Mouse (Mus musculus) bone marrow macrophage, adult 2 months (primary cell): Measurements from ENCODE around the gene Nfatc2ip. TPM values are rescaled to one million over a fixed set of nuclear protein-coding genes. Genes with fewer than 3 reads are reported as not detected.

ENCODE experiments used
- H3K27ac ChIP-seq: 2 replicates; pipeline ENCODE4 v1.5.1; 2012; ENCODE audit warnings: low read depth, low read length; ENCODE audit not compliant: insufficient read depth
- H3K4me1 ChIP-seq: 2 replicates; pipeline ENCODE4 v1.6.1; 2012; ENCODE audit warnings: low read length; ENCODE audit not compliant: control insufficient read depth, insufficient read depth
- H3K4me3 ChIP-seq: 2 replicates; pipeline ENCODE4 v1.5.1; 2012; ENCODE audit warnings: mild to moderate bottlenecking, low read length, moderate library complexity; ENCODE audit not compliant: insufficient read depth
- CTCF ChIP-seq: IDR thresholded peaks from 2 replicates; pipeline ENCODE4 v1.5.1; 2012; ENCODE audit warnings: low read depth, mild to moderate bottlenecking, low read length, moderate library complexity
- POLR2A ChIP-seq: IDR thresholded peaks from 2 replicates; pipeline ENCODE4 v1.6.1; 2012; ENCODE audit warnings: mild to moderate bottlenecking, low read depth, low read length, borderline replicate concordance
- polyA plus RNA-seq: library from polyadenylated mRNA; stranded (reverse); fragments of >200 nt; gene quantifications from 2 replicates; pipeline ENCODE4 v1.2.4, GENCODE M21; 2012; ENCODE audit not compliant: missing spikeins, insufficient read depth, insufficient read length

Nfatc2ip gene
- polyA plus RNA-seq, 1 experiment, result 10.3 TPM

GRCm38 (mm10) chr7:126347098-126347497 is 49.4 kb downstream of the Nfatc2ip start:
- no peak for TF ChIP-seq POLR2A
- TF ChIP-seq CTCF, result no peak
- H3K4me3 ChIP-seq, result no peak overlapping the region

GRCm38 (mm10) chr7:126345969-126346368 is 50.6 kb downstream of the Nfatc2ip start:
- Histone ChIP-seq H3K4me1 (0 out of 2 replicates have a peak, but pooled peaks cover 2% of the 10 kb centered on the region), H3K4me3 (no peak overlapping the region), H3K27ac (no peak overlapping the region)
- TF ChIP-seq POLR2A, result no peak
- TF ChIP-seq CTCF, result no peak

More at GRCm38 (mm10) chr7:126347098-126347497, 49.4 kb downstream of the Nfatc2ip start:
- H3K4me1 ChIP-seq, result no peaks in the 10 kb centered on the region
- H3K27ac ChIP-seq, result no peak overlapping the region

GRCm38 (mm10) chr7:126345557-126345956 is 51.0 kb downstream of the Nfatc2ip start:
- Histone ChIP-seq H3K4me3 (no peak overlapping the region), H3K4me1 (peaks cover 3% of the 10 kb centered on the region; the same call in 1 of the 2 replicates)
- TF ChIP-seq CTCF, result no peak
- no peak for TF ChIP-seq POLR2A

GRCm38 (mm10) chr7:126340896-126341295 is 55.6 kb downstream of the Nfatc2ip start:
- H3K4me3 ChIP-seq, result no peak overlapping the region
- peaks cover 5% of the 10 kb centered on the region for H3K4me1 ChIP-seq
- TF ChIP-seq CTCF (no peak), POLR2A (no peak)
- no peak overlapping the region for H3K27ac ChIP-seq

More at GRCm38 (mm10) chr7:126345557-126345956, 51.0 kb downstream of the Nfatc2ip start:
- no peak overlapping the region for H3K27ac ChIP-seq

GRCm38 (mm10) chr7:126340206-126340618 is 56.3 kb downstream of the Nfatc2ip start:
- Histone ChIP-seq H3K4me3 (no peak overlapping the region), H3K27ac (no peak overlapping the region)

GRCm38 (mm10) chr7:126339521-126339971 is 57.0 kb downstream of the Nfatc2ip start:
- no peak overlapping the region for H3K27ac ChIP-seq
- no peak for TF ChIP-seq CTCF
- no peak for TF ChIP-seq POLR2A
- H3K4me1 ChIP-seq, result peaks cover 5% of the 10 kb centered on the region
- H3K4me3 ChIP-seq, result no peak overlapping the region

More at GRCm38 (mm10) chr7:126340206-126340618, 56.3 kb downstream of the Nfatc2ip start:
- TF ChIP-seq POLR2A, result no peak
- TF ChIP-seq CTCF, result no peak
- H3K4me1 ChIP-seq, result peaks cover 5% of the 10 kb centered on the region

- Histone ChIP-seq H3K4me3 (no peak overlapping the region), H3K4me1 (peaks cover 5% of the 10 kb centered on the region)
- TF ChIP-seq CTCF (no peak), POLR2A (no peak)
Measured at GRCm38 (mm10) chr7:126338906-126339305, 57.6 kb downstream of the Nfatc2ip start.

GRCm38 (mm10) chr7:126335556-126335955 is 61.0 kb downstream of the Nfatc2ip start:
- TF ChIP-seq CTCF, result no peak
- no peak for TF ChIP-seq POLR2A
- Histone ChIP-seq H3K4me1 (peaks cover 2% of the 10 kb centered on the region), H3K4me3 (no peak overlapping the region), H3K27ac (no peak overlapping the region)

More at GRCm38 (mm10) chr7:126338906-126339305, 57.6 kb downstream of the Nfatc2ip start:
- H3K27ac ChIP-seq, result no peak overlapping the region

Other genes starting within 250 kb of the Nfatc2ip start
- gene Xpo6, start 196.2 kb downstream of the Nfatc2ip start, polyA plus RNA-seq, result 64.2 and 86.2 TPM in 2 replicates
- 4.8 and 6.3 TPM in 2 replicates for gene Sbk1, start 124.1 kb downstream of the Nfatc2ip start, polyA plus RNA-seq
- 2.5 and 3.2 TPM in 2 replicates for gene Lat, start 27.2 kb downstream of the Nfatc2ip start, polyA plus RNA-seq
- gene Spns1, start 19.3 kb downstream of the Nfatc2ip start, polyA plus RNA-seq, result 41.1 and 41.8 TPM in 2 replicates
- not detected in 2 replicates for gene Cd19, start 18.2 kb upstream of the Nfatc2ip start, polyA plus RNA-seq
- 25.3 and 30.6 TPM in 2 replicates for gene Rabep2, start 32.0 kb upstream of the Nfatc2ip start, polyA plus RNA-seq
- 0.25 and 1.4 TPM in 2 replicates for gene Atp2a1, start 66.4 kb upstream of the Nfatc2ip start, polyA plus RNA-seq
- 26.1 and 27.6 TPM in 2 replicates for gene Sh2b1, start 78.7 kb upstream of the Nfatc2ip start, polyA plus RNA-seq
- gene Tufm, start 90.6 kb upstream of the Nfatc2ip start, polyA plus RNA-seq, result 39.7 and 41.0 TPM in 2 replicates
- gene Atxn2l, start 106.7 kb upstream of the Nfatc2ip start, polyA plus RNA-seq, result 128 and 131 TPM in 2 replicates
- gene Eif3c, start 169.7 kb upstream of the Nfatc2ip start, polyA plus RNA-seq, result 142 and 148 TPM in 2 replicates
- gene Apobr, start 188.2 kb upstream of the Nfatc2ip start, polyA plus RNA-seq, result 83.3 and 84.3 TPM in 2 replicates
- gene Cln3, start 189.1 kb upstream of the Nfatc2ip start, polyA plus RNA-seq, result 219 and 238 TPM in 2 replicates
- gene Il27, start 198.2 kb upstream of the Nfatc2ip start, polyA plus RNA-seq, result 2.9 and 3.3 TPM in 2 replicates
- 34.9 and 41.2 TPM in 2 replicates for gene Nupr1, start 234.1 kb upstream of the Nfatc2ip start, polyA plus RNA-seq